Mouse (Mus musculus) gastrocnemius, adult 18-20 months (tissue): ENCODE measurements around the gene Lpcat3. TPM values are rescaled to one million over a fixed set of nuclear protein-coding genes. Genes with fewer than 3 reads are reported as not detected.
"Not testable (repeated sequence)": the region's sequence is repeated elsewhere in the genome, so short reads cannot be mapped to it uniquely, and the experiment has no call there.

Source experiments
- DNase-seq: peaks from one replicate; pipeline ENCODE4 v3.0.0; 2021; ENCODE audit warnings: low spot score
- long read RNA-seq, 2 experiments: library from polyadenylated mRNA; stranded (forward); transcript quantifications; one replicate each; pipeline ENCODE4 v2.0.0; 2021
- total RNA-seq, 2 experiments: library from RNA; stranded (reverse); gene quantifications; 2 replicates each; pipeline ENCODE4 v1.2.3; 2021

Lpcat3 gene
- total RNA-seq, result 10 to 100 TPM; 14.4 to 17.8 TPM
- long read RNA-seq, experiment 1, transcript Lpcat3-201 (13 exons, 2,281 nt), result major isoform, 35 of 38 reads
- long read RNA-seq, experiment 1, partial matches to known transcripts, result 1 of 38 reads
- long read RNA-seq, experiment 1, other reads (novel, unspliced or antisense), result 1 of 38 reads
- long read RNA-seq, experiment 2, transcript Lpcat3-201 (13 exons, 2,281 nt), result major isoform, 23 of 23 reads
- long read RNA-seq, experiment 2, partial matches to known transcripts, result 0 of 23 reads
- long read RNA-seq, experiment 2, other reads (novel, unspliced or antisense), result 0 of 23 reads

- DNase-seq, result peak; percentile 98
Measured at GRCm38 (mm10) chr6:124662477-124663423, at the start of gene Lpcat3. Gene Lpcat3, plus strand, starts transcription at chr6:124663027.

GRCm38 (mm10) chr6:124625612-124626011 lies 37.2 kb upstream of the Lpcat3 start:
- no peak for DNase-seq

- DNase-seq, result not testable (repeated sequence)
Measured at GRCm38 (mm10) chr6:124626184-124626583, 36.6 kb upstream of the Lpcat3 start.

GRCm38 (mm10) chr6:124630763-124631162 lies 32.1 kb upstream of the Lpcat3 start:
- no peak for DNase-seq

- DNase-seq, result not testable (repeated sequence)
Measured at GRCm38 (mm10) chr6:124635985-124636384, 26.8 kb upstream of the Lpcat3 start, which contains the start of gene C1s2. Gene C1s2, minus strand, starts transcription at chr6:124636085.

GRCm38 (mm10) chr6:124636858-124637460 lies 25.9 kb upstream of the Lpcat3 start:
- not testable (repeated sequence) for DNase-seq

GRCm38 (mm10) chr6:124640041-124640440 lies 22.8 kb upstream of the Lpcat3 start:
- no peak for DNase-seq

- peak; percentile 73 for DNase-seq
Measured at GRCm38 (mm10) chr6:124640997-124641396, 21.8 kb upstream of the Lpcat3 start.

GRCm38 (mm10) chr6:124646394-124646793 lies 16.4 kb upstream of the Lpcat3 start:
- no peak for DNase-seq

GRCm38 (mm10) chr6:124655893-124656292 lies 6.9 kb upstream of the Lpcat3 start:
- DNase-seq, result no peak

GRCm38 (mm10) chr6:124658067-124658466 lies 4.8 kb upstream of the Lpcat3 start:
- DNase-seq, result no peak

GRCm38 (mm10) chr6:124661156-124661806 lies 1.5 kb upstream of the Lpcat3 start:
- no peak for DNase-seq

- DNase-seq, result no peak
Measured at GRCm38 (mm10) chr6:124661995-124662394, 832 bp upstream of the Lpcat3 start.

GRCm38 (mm10) chr6:124663424-124663795 lies 583 bp downstream of the Lpcat3 start:
- no peak for DNase-seq

- no peak for DNase-seq
Measured at GRCm38 (mm10) chr6:124664256-124664655, 1.4 kb downstream of the Lpcat3 start.

- no peak for DNase-seq
Measured at GRCm38 (mm10) chr6:124665011-124665410, 2.2 kb downstream of the Lpcat3 start.

- no peak for DNase-seq
Measured at GRCm38 (mm10) chr6:124669234-124669859, 6.5 kb downstream of the Lpcat3 start.

- DNase-seq, result no peak
Measured at GRCm38 (mm10) chr6:124670281-124670900, 7.6 kb downstream of the Lpcat3 start.

- DNase-seq, result no peak
Measured at GRCm38 (mm10) chr6:124672100-124672499, 9.3 kb downstream of the Lpcat3 start.

GRCm38 (mm10) chr6:124673619-124674018 lies 10.8 kb downstream of the Lpcat3 start:
- peak; percentile 53 for DNase-seq
